Mouse (Mus musculus): Measurements from ENCODE around the gene Slc16a14.

DNA sequence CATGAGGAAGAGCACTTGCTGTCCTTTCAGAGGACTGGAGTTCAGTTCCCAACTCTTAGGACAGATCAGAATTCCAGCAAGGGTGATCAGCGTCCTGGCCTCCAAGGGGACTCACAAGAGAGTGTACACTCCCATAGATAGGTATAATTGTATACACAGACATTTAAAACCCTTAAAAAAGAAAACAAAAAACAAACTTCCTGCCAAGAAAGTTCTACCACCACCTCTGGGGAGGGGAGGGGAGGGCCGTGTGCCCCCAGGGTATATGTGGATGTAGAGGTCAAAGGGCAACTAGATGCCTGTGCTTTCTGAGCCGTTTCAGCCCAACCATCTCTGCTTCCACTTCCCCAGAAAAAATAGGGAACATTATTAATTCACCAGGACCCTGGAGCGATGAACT, 62.0 kb downstream of the Slc16a14 start:
- TF ChIP-seq CTCF (IDR thresholded peaks at IDR 0.05; ENCODE audit: borderline replicate concordance, control insufficient read depth, extremely low read depth, insufficient read depth, low read length, poor library complexity) (no peak), POLR2A (IDR thresholded peaks at IDR 0.05; ENCODE audit: control insufficient read depth, extremely low read depth, insufficient read depth, low read length, poor library complexity) (no peak)
